Mouse (Mus musculus): ENCODE measurements around the gene Fcgr4.
A peak's percentile ranks its signal among the peaks of the same experiment; 100 is the strongest.
"Not testable (repeated sequence)": the region's sequence is repeated elsewhere in the genome, so short reads cannot be mapped to it uniquely, and the experiment has no call there.

The Fcgr4 gene

GRCm38 (mm10) chr1:171057253-171057652 is 38.5 kb downstream of the Fcgr4 start:
- DNase-seq (ENCODE audit: low spot score) = no peak

DNA sequence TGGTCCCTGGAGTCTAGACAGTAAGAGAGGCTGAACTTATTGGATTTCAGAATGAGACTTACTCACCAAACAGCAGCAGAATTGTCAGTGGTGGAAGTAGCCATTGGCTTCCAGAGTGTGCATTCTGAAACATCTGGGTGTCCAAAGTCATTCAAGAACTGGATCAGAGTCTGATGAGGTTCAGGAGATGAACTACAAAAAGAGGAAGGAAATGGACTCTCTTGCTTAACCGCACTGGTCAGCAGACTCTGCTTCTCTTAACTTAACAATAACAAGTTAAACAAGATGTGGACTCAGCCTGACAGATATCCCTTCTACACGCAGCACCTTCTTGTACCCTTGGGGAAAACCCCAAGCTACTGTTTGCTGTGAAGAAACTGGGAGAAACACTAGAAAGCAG is 40.5 kb downstream of the Fcgr4 start:
- DNase-seq (ENCODE audit: low spot score) = no peak

- no peak for DNase-seq (ENCODE audit: low spot score)
Observed at GRCm38 (mm10) chr1:171060392-171060791, 41.7 kb downstream of the Fcgr4 start.

DNA sequence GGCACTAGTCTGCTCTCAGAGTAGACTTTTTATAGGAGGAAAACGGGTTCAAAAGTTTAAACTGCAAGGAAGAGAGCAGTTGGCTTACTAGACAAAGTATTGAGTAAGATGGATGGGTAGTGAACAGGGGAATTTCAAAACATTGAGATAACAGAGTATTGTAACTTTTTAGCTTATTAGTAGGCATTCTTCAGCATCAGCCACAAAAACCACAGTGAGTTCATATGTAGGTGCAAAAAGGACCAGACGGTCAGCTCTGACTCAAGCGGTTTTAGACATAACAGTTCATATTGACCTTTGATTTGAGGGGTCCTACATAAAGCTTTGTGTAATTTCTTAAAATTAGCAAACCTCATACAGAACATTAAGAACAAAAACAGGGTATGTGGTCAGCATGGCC is 42.8 kb downstream of the Fcgr4 start:
- DNase-seq (ENCODE audit: low spot score) = no peak

DNA sequence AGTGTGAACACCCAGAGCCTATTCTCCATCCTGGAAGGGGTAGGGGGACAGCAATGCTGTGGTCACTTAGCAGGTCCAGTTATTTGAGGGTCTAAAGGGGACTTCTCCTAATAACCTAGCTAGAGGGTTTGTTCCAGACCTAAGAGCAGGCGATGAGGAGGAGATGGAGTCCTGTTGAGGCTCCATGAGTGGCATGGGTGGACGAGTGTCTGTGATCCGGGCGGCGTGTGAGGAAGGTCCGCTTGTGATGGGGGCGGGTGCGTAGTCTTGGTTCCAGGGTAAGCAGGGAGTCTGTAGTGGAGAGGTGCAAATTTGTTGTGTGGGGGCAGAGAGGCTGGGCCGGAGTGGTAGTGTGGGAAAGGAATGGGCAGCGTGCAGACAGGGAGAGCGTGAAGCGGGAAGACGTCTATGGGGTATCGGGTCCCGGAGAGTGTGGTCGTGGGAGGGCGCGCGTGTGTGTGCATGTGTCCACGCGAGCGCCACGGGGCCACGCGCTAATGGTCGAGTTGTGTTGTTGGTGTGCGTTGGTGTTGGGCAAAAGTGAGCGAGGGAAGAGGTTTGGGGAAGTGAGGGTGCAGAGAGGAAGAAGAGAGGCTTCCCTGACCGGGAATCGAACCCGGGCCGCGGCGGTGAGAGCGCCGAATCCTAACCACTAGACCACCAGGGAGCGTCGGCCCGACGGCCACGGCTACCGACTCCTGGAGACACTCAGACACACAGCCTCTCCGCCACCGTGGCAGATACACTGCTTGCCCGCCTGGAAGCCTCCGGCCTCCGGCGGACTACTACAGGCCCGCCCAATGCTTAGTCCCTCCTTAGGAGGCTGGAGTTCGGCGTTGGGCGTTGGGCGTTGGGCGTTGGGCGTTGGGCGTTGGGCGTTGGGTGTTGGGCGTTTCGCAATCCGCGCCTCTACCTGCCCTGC is 45.1 kb downstream of the Fcgr4 start:
- DNase-seq (ENCODE audit: low spot score) = peak; percentile 46

- DNase-seq (ENCODE audit: low spot score) = peak; percentile 90
Observed at GRCm38 (mm10) chr1:171064491-171065242, 45.9 kb downstream of the Fcgr4 start, which contains the start of gene Fcgr3. TSS of gene Fcgr3 (minus strand) at chr1:171064935.

- peak; percentile 40 for DNase-seq (ENCODE audit: low spot score)
Observed at GRCm38 (mm10) chr1:171065243-171065587, 46.5 kb downstream of the Fcgr4 start.

- not testable (repeated sequence) for DNase-seq (ENCODE audit: low spot score)
Observed at GRCm38 (mm10) chr1:171065768-171066167, 47.0 kb downstream of the Fcgr4 start.

DNA sequence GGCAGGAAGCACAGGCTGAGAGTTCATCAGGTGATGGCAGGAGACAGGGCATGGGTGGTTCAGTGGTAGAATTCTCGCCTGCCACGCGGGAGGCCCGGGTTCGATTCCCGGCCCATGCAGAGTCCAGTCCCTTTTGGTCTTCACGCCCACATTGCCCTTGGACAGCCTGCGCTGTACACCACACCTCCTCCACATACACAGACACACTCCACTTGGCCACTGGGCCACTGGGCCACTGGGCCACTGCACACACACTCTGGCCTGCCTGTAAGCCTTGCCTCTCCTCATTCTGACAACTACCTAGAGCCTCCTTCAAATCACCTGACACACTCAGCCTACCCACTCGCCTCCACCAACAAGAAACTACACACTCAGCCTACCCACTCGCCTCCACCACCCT is 47.9 kb downstream of the Fcgr4 start:
- not testable (repeated sequence) for DNase-seq (ENCODE audit: low spot score)

DNA sequence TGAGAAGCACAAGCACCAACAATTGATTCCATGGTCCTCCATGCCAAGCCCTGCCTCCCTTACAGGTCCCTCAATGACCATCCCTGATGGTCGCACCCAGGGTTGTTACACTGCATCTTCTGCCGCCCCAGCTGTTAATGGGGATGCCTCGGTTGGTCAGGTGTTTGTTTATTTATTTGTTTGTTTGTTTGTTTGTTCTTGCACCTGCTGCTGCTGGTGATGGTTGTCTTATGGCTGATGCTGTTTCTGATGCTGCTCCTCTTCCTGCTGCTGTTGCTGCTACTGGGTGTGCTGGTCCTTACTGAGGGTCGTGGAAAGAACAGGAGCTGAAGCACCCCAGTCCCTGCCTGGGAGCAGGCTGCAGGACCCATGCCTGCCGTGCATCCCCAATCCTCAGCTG is 49.2 kb downstream of the Fcgr4 start:
- not testable (repeated sequence) for DNase-seq (ENCODE audit: low spot score)

- not testable (repeated sequence) for DNase-seq (ENCODE audit: low spot score)
Observed at GRCm38 (mm10) chr1:171069508-171069907, 50.8 kb downstream of the Fcgr4 start.

DNA sequence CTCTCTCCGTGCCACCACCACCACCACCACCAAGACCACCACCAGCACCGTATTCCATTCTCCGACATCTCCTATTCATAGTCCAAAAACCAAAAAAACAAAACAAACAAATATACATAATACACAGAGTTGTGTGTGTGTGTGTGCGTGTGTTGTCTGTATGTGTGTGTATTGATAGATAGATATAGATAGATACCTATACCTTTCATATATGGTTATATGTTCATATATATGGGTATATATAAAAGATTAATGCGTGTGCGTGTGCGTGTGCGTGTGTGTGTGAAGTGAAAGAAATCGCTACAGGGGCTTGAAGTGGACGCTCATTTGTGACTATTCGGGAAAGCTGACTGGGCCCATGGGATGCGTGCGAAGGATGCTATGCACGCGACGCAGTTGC is 52.2 kb downstream of the Fcgr4 start:
- not testable (repeated sequence) for DNase-seq (ENCODE audit: low spot score)

GRCm38 (mm10) chr1:171071726-171072125 is 53.0 kb downstream of the Fcgr4 start:
- not testable (repeated sequence) for DNase-seq (ENCODE audit: low spot score)

DNA sequence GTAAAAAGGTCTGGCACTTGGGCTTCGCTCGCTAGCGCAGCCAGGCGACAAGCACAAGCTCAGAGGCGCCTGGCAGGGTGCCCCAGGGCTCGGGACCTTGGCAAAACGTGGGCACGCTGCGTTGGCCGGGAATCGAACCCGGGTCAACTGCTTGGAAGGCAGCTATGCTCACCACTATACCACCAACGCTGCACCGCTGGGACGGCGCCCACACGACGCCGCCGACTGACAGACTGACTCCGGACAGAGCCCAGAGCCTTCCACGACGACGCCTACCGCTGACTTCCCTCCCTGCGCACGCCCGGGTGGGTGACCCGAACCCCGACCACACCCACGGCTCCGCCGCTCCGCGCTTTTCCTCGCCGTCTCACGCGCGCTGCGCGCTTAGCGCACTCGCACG is 53.5 kb downstream of the Fcgr4 start:
- DNase-seq (ENCODE audit: low spot score) = not testable (repeated sequence)

- not testable (repeated sequence) for DNase-seq (ENCODE audit: low spot score)
Observed at GRCm38 (mm10) chr1:171074283-171074682, 55.6 kb downstream of the Fcgr4 start.

- not testable (repeated sequence) for DNase-seq (ENCODE audit: low spot score)
Observed at GRCm38 (mm10) chr1:171076176-171076575, 57.5 kb downstream of the Fcgr4 start.

DNA sequence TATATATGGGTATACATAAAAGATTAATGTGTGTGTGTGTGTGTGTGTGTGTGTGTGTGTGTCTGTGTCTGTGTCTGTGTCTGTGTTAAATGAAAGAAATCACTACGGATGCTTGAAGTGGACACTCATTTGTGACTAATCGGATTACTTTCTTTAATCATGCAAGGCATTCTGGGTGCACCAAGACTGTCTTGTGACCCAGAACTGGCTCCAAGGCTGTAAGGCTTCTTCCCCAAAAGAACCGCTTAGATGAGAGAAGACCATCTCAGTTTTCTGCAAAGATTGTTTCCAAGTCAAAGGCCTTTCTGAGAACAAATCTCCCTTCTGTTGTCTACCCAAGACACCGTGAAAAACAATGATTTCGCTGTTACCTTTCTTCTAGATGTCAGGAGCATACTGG is 58.5 kb downstream of the Fcgr4 start:
- not testable (repeated sequence) for DNase-seq (ENCODE audit: low spot score)

DNA sequence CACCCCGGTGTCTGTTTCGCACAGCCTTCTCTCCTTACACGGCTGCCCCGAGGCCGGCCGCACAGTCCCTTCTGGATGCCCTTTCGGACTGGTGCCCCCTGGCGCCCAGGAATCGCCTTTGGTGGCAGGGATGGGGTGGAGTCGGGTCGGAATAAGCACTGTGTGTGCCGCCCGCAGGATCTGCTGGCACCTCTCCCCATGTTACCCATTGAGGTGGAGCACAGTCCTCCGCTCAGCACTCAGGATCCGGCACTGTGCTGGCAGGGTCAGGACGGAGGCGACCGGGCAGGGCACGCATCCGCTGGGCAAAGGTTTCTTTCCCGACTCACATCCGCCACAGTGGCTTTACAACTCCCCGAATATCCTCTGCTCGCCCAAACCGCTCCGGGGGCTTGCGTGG is 59.2 kb downstream of the Fcgr4 start:
- DNase-seq (ENCODE audit: low spot score) = not testable (repeated sequence)

DNA sequence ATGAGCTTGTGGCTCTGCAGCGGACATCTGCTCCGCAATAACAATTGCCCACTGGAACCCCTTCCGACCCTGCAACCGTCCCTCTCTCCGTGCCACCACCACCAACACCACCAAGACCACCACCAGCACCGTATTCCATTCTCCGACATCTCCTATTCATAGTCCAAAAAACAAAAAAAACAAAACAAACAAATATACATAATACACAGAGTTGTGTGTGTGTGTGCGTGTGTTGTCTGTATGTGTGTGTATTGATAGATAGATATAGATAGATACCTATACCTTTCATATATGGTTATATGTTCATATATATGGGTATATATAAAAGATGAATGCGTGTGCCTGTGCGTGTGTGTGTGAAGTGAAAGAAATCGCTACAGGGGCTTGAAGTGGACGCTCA is 59.7 kb downstream of the Fcgr4 start:
- DNase-seq (ENCODE audit: low spot score) = not testable (repeated sequence)

DNA sequence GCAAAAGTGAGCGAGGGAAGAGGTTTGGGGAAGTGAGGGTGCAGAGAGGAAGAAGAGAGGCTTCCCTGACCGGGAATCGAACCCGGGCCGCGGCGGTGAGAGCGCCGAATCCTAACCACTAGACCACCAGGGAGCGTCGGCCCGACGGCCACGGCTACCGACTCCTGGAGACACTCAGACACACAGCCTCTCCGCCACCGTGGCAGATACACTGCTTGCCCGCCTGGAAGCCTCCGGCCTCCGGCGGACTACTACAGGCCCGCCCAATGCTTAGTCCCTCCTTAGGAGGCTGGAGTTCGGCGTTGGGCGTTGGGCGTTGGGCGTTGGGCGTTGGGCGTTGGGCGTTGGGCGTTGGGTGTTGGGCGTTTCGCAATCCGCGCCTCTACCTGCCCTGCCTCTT is 60.6 kb downstream of the Fcgr4 start:
- not testable (repeated sequence) for DNase-seq (ENCODE audit: low spot score)
